Mouse (Mus musculus): ENCODE measurements around the gene Gdpd1.
A peak's percentile ranks its signal among the peaks of the same experiment; 100 is the strongest.

GRCm38 (mm10) chr11:86995625-86996221 lies 78.1 kb downstream of the Gdpd1 start:
- TF ChIP-seq MAFK (IDR thresholded peaks at IDR 0.05; ENCODE audit: insufficient read depth, low read depth, low read length) = 0 out of 2 replicates have a peak, but pooled peaks have one; percentile 38
- TF ChIP-seq CHD2 (IDR thresholded peaks at IDR 0.05; ENCODE audit: low read depth, low read length) = no peak
- peak; percentile 25; the same call in 1 of the 2 replicates for TF ChIP-seq ZC3H11A (IDR thresholded peaks at IDR 0.05; ENCODE audit: borderline replicate concordance, low read depth, low read length)
- TF ChIP-seq ZNF384 (IDR thresholded peaks at IDR 0.05; ENCODE audit: low read depth, low read length) = peak; percentile 99
